Mouse (Mus musculus): ENCODE data around the gene Vps72.
"Not testable (repeated sequence)": the region's sequence is repeated elsewhere in the genome, so short reads cannot be mapped to it uniquely, and the experiment has no call there.

Gene Vps72

GRCm38 (mm10) chr3:95110911-95111726, at the start of gene Vps72:
TSS of gene Vps72 (plus strand) at chr3:95111022.
- peak; percentile 96 for DNase-seq

DNA sequence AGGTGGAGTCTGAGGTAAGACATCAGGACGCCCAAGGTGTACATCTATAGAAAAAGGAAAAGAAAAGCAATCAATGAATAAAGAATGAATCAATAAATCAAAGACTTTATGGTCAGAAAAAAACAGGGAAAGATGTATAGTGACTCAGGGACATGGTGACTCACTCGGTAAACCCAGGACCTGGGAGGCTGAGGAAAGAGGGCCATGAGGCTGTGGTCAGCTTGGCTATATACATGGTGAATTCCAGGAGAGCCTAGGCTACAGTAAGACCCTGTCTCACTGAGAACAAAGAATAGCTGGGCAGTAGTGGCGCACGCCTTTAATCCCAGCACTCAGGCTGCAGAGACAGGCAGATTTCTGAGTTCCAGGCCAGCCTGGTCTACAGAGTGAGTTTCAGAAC, 47.1 kb upstream of the Vps72 start:
- DNase-seq: no peak

- no peak for DNase-seq
Observed at GRCm38 (mm10) chr3:95065553-95065952, 45.3 kb upstream of the Vps72 start.

GRCm38 (mm10) chr3:95066095-95066494, 44.7 kb upstream of the Vps72 start:
- DNase-seq: no peak

- no peak for DNase-seq
Observed at GRCm38 (mm10) chr3:95066570-95066969, 44.3 kb upstream of the Vps72 start.

GRCm38 (mm10) chr3:95071606-95072005, 39.2 kb upstream of the Vps72 start:
- DNase-seq: no peak

- DNase-seq: no peak
Observed at GRCm38 (mm10) chr3:95088071-95088470, 22.8 kb upstream of the Vps72 start.

GRCm38 (mm10) chr3:95100854-95101253, 10.0 kb upstream of the Vps72 start:
- no peak for DNase-seq

GRCm38 (mm10) chr3:95105121-95105520, 5.7 kb upstream of the Vps72 start:
- DNase-seq: no peak

DNA sequence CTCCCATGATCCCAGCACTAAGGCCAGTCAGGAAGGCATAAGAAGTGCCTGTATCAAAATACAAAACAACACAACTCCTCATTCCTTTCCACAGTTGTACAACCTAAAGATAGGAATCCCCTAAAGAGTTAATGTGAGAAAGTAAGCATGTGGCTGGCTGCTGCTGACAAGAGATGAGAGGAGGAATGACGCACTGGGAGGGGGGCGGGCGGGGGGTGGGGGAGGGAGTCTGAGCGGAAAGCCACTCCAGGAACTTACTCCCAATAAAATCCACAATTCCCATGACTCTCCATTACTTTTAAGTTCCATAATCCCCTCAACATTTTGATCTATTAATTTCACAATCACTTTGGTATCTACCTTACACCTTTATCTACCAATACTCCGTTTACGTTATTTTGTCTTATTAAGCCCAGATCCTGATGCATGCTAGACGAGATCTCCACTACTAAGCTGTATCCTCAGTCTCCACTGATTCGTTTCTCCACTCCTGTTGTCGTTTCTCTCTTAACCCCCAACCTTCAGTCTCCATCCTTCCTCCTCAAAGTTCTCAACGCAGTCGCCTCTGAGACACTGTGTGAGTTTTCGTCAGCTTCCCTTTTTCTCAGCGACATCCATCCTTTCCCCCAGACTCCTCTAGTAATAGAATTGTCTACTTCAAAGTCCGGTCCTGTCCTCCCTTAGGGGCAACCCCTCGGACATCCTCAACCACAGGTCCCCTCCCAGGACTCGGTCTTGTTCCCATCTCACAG, 5.1 kb upstream of the Vps72 start:
- DNase-seq: no peak

DNA sequence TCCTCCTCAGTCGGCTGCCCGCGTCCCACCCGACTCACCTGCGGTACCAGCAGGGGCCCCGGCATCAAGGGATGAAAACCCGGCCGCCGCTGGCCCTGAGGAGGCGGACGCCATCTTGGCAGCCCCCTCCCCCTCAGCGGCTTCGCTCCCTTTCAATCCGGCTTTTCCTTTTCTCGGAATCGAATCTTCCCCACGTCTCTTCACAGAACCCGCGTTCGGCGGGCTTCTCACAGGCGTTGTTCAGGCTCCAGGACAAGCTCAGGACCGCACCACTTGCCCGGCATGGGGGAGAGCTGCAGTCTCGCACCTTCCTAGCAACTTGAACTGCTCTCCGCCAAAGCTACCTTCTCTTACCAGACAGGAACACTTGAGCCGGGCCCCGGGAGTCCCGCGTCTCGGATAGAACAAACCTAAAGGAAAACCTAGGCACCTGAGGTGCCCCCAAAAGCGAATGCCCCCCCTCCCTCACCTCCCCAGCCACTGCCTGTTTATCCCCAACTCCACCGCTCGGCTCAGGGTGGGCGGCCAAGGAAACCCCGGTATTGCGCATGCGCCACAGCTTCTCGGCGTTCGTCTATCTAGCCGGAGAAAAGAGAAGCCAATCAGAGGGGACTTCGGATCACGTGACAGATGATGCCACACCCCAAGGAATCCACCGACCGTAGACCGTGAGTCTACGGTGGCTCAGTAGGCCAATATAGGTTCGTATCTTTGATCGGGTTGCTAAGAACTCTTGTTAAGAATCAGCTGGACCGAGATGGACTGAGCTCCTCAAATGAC, 4.3 kb upstream of the Vps72 start, which contains the start of gene Pip5k1a:
TSS of gene Pip5k1a (minus strand) at position 593 of the 780 bp plus-strand sequence.
- DNase-seq: peak; percentile 98

- DNase-seq: not testable (repeated sequence)
Observed at GRCm38 (mm10) chr3:95107308-95107707, 3.5 kb upstream of the Vps72 start.

- no peak for DNase-seq
Observed at GRCm38 (mm10) chr3:95107898-95108297, 2.9 kb upstream of the Vps72 start.

DNA sequence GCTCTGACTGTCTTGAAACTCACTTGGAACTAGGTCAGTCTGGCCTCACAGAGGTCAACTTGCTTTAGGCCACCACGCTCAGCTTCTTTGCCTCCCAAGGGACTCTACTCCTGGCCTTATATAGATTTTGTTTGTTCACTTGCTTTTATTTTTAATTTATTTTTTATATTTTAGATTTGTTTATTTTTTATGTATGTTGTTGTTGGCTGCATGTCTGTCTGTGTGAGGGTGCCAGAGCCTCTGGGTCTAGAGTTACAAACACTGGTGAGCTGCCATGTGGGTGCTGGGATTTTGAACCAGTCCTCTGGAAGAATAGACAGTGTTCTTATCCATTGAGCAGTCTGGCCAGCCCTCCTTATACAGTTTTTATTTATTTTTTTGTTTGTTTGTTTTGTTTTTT, 1.9 kb downstream of the Vps72 start:
- DNase-seq: no peak

DNA sequence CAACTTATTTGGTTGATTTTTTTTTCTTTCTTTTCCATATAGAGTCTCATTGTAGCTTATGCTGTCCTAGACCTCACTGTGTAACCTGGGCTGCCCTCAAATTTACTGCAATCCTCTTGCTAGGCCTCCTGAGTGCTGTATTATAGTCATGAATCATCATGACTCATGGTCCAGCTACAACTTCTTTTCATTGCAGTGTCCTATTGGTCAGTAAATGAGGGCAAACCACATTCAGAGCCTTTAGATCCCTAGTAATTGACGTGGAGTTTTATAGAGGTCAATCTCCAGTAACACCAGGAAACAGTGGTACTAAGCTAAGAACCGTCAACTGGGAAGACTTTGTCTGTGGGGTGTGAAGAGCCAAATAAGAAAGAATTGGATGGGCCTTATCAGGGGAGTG, 6.9 kb downstream of the Vps72 start:
- no peak for DNase-seq

DNA sequence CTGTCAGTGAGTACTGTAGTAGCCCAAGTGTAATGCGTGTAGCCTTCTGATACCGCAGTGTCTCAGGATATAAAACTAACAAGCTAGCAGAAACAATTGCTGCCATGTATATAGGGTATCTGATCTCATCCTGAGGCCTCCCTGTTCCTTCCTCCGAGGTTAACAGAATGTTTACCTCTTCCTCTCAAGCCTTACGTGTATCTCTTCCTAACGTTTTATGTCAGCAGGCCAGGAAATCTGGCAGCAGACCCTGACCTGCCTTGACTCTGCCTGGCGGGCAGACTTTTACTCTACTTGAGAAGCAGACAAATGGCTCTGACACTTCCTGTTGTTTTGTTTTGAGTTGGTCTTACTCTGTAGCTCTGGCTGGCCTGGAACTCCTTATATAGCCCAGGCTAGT, 10.8 kb downstream of the Vps72 start:
- DNase-seq: no peak

DNA sequence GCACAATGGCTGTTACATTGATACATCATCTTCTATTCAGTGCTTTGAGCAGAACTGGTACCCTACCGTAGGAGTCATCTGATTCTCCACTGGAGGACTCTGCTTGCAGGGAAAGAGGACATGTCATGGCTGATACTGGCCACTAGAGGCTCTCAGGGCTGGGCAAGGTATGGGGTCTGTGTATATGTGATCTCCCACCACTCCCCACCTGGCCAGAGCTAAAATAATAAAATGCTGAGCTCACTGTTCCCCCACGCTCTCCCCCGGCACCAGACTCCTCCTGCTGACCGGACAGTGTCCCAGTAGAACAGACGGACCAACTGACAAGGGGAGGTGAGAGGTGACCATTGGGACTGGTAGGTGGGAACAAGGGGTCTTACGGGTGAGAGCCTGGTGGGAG, 13.4 kb downstream of the Vps72 start, which contains the start of gene Tmod4:
TSS of gene Tmod4 (plus strand) at position 231 of the 400 bp plus-strand sequence.
- peak; percentile 42 for DNase-seq

DNA sequence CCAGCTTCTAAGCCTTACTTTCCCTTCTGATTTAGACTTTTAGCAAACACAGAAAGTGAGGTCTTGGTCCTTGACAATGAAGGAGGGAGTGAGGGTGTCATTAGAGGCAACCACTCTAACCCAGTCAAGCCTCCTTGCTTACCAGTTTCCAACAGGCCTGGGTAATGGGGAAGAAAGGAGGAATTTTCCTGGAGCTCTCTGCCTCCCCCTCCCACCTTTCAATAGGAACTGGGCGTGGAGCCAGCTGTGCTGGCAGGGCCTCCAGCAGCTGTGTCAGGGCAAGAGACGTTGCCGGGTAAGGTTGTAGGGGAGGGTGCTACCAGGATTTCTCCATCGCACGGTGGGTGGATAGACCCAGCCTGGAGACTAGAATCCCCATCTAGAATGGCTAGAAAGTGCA, 14.2 kb downstream of the Vps72 start:
- no peak for DNase-seq

GRCm38 (mm10) chr3:95129226-95129651, 18.4 kb downstream of the Vps72 start:
- peak; percentile 36 for DNase-seq

DNA sequence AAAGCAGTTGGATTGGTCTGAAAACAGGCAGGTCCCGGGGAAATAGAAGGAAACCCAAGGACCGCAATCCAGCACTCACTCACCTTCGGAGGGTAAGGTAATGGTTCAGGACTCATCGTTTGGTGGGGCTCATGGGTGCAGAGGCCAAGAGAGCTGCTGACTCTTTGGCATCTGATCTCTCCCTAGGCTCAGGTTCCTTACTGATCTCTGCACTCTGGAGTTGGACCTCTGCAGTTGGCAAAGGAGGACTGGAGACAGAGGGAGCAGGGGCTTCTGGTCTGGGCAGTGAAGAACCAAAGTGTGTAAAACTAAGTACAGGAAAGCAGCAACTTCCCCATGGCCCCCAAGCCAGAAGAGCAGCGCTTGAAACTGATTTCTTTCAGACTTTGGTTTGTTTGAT, 19.3 kb downstream of the Vps72 start:
- no peak for DNase-seq

DNA sequence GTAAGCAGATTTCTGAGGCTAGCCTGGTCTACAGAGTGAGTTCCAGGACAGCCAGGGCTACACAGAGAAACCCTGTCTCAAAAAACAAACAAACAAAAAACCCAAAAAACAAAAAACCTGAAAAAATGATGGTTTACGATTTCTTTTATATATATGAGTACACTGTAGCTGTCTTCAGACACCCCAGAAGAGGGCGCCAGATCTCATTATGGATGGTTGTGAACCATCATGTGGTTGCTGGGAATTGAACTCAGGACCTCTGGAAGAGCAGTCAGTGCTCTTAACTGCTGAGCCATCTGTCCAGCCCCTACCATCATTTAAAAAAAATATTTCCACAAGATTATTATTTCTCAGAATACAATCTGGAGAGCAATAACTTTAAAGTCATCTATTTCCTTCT, 21.6 kb downstream of the Vps72 start:
- not testable (repeated sequence) for DNase-seq

GRCm38 (mm10) chr3:95133176-95133575, 22.4 kb downstream of the Vps72 start:
- DNase-seq: no peak

DNA sequence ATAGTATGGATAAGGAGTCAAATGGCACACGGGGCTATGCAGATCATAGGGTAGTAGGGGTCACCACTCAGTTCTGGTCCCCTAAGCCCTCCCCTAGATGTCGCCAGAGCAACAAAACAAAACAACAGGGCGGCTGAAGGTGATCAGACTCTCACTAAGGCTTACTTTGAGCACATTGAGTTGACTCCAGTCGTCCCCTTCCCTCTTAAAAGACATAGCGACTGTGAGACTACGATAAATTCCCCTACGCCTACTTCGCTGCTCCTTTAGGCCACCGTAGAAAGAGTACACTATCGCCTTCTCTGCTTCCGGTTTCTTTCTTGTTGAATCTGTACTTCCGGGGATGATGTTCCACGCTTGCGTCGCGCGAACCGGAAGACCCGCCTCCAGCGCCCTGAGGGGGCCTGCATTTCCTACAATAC, 22.9 kb downstream of the Vps72 start, which contains the start of the genes Scnm1 and Lysmd1:
TSS of gene Scnm1 (minus strand) at position 332 of the 422 bp plus-strand sequence.
TSS of gene Lysmd1 (plus strand) at position 409 of the 422 bp plus-strand sequence.
- peak; percentile 97 for DNase-seq

Measured in embryo, embryonic 11 days (tissue).